Mouse (Mus musculus) embryonic facial prominence, embryonic 15.5 days (tissue): Measurements from ENCODE around the gene Car8. TPM values are rescaled to one million over a fixed set of nuclear protein-coding genes. Genes with fewer than 3 reads are reported as not detected.
"Not testable (repeated sequence)": the region's sequence is repeated elsewhere in the genome, so short reads cannot be mapped to it uniquely, and the experiment has no call there.

Experiments used
- ATAC-seq: fragments of 200-750 bp; cut with Nextera tagmentation; 2 replicates; pipeline ENCODE4 v1.8.0; 2017; ENCODE audit warnings: low read depth, moderate TSS enrichment; ENCODE audit not compliant: insufficient number of reproducible peaks, low FRiP score, low TSS enrichment
- H3K27ac ChIP-seq: fragments of 300-500 bp; sonication (generic); replicated peaks from 2 replicates; pipeline ENCODE4 v1.5.1; 2015; ENCODE audit warnings: mild to moderate bottlenecking, inconsistent platforms
- H3K27me3 ChIP-seq: fragments of 300-500 bp; sonication (generic); 2 replicates; pipeline ENCODE4 v1.6.1; 2015; ENCODE audit warnings: inconsistent platforms
- H3K36me3 ChIP-seq: fragments of 300-500 bp; sonication (generic); 2 replicates; pipeline ENCODE4 v1.6.1; 2015; ENCODE audit warnings: mild to moderate bottlenecking, inconsistent platforms
- H3K4me1 ChIP-seq: fragments of 300-500 bp; sonication (generic); 2 replicates; pipeline ENCODE4 v1.6.1; 2015; ENCODE audit warnings: inconsistent platforms
- H3K4me2 ChIP-seq: fragments of 300-500 bp; sonication (generic); replicated peaks from 2 replicates; pipeline ENCODE4 v1.6.1; 2015; ENCODE audit warnings: mild to moderate bottlenecking, inconsistent platforms
- H3K4me3 ChIP-seq: fragments of 300-500 bp; sonication (generic); replicated peaks from 2 replicates; pipeline ENCODE4 v1.5.1; 2015; ENCODE audit warnings: mild to moderate bottlenecking, inconsistent platforms
- H3K9ac ChIP-seq: fragments of 300-500 bp; sonication (generic); 2 replicates; pipeline ENCODE4 v1.6.1; 2015; ENCODE audit warnings: inconsistent platforms
- H3K9me3 ChIP-seq: fragments of 300-500 bp; sonication (generic); replicated peaks from 2 replicates; pipeline ENCODE4 v1.6.1; 2016; ENCODE audit warnings: inconsistent platforms
- WGBS: fragments of 180-500 bp; shearing (Covaris S2); methylation state at CpG from one replicate; pipeline ENCODE4 v1.1.7; 2015; 5-methylcytosine and 5-hydroxymethylcytosine counted together
- microRNA-seq: library from miRNA; unstranded; fragments of <30 nt; microRNA quantifications from one replicate; pipeline ENCODE4, GENCODE M21; 2016; ENCODE audit warnings: borderline number of aligned reads
- polyA plus RNA-seq: library from polyadenylated mRNA; unstranded; fragments of >200 nt; fragmentation: Nextera tagmentation; extraction: Ambion mirVana; gene quantifications from 2 replicates; pipeline ENCODE4 v1.2.1, GENCODE M21; 2015

Car8 gene
- polyA plus RNA-seq, 1 experiment from 2014 or later, result 4.0 TPM

- no peak for ATAC-seq
- H3K27me3 ChIP-seq, result no peaks in the 10 kb centered on the region
- no peaks in the 10 kb centered on the region for H3K9me3 ChIP-seq
- no peak overlapping the region for H3K27ac ChIP-seq
- H3K4me2 ChIP-seq, result no peak overlapping the region
- 72% methylated on average over 16 of the region's 16 CpGs for WGBS
- H3K36me3 ChIP-seq, result no peaks in the 10 kb centered on the region
- no peaks in the 10 kb centered on the region for H3K4me1 ChIP-seq
- H3K4me3 ChIP-seq, result no peak overlapping the region
- no peak overlapping the region for H3K9ac ChIP-seq
These were observed 128.8 kb downstream of the Car8 start for GRCm38 (mm10) chr4:8109906-8110567.

- Histone ChIP-seq H3K4me3 (no peak overlapping the region), H3K4me2 (no peak overlapping the region), H3K9me3 (no peaks in the 10 kb centered on the region), H3K27ac (no peak overlapping the region), H3K4me1 (no peaks in the 10 kb centered on the region), H3K9ac (no peak overlapping the region), H3K27me3 (no peaks in the 10 kb centered on the region), H3K36me3 (no peaks in the 10 kb centered on the region)
- 75% methylated on average over 3 of the region's 3 CpGs for WGBS
- ATAC-seq, result no peak
These were observed 137.4 kb downstream of the Car8 start for GRCm38 (mm10) chr4:8101466-8101865.

DNA sequence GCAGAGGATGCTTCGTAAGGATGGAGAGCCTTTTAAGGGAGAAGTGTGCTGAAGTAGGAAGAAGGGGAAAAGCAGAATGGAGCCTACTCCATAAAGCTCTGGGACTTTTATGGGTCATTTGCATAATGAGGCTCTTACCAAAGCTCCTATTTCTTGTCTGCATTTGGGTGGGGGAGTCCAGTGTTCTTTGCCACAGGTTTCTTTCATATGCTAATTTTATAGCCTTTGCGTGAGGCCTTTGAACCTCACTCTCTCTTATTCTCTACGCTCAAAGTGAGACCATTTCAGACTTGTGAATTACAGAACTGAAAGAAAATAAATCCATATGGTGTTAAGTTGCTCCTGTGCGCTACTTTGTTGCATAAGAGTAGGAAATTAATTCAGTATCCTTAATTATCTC is 140.8 kb downstream of the Car8 start:
- Histone ChIP-seq H3K9me3 (no peaks in the 10 kb centered on the region), H3K4me3 (no peak overlapping the region), H3K36me3 (no peaks in the 10 kb centered on the region), H3K27me3 (no peaks in the 10 kb centered on the region), H3K9ac (no peak overlapping the region), H3K4me1 (no peaks in the 10 kb centered on the region), H3K4me2 (no peak overlapping the region), H3K27ac (no peak overlapping the region)
- WGBS, result 65% methylated on average over 4 of the region's 4 CpGs
- no peak for ATAC-seq

DNA sequence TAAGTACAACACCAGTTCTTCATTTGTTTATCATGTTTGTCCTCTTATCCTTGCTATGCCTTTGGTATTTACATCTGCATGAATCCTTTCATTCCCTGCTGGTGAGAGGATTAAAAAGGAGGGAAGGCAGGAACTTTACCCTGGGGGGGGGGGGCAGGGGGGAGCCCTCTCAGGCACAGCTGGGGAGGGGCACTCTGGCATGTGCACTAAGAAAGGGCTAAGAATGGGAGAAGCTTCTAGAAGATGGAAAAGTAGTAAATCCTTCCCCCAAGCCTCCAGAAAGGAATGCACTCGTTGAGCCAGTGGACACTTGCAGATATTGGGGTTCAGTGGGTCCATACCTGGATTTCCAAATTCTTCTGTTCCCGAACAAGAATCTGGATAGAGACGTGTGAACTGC is 141.2 kb downstream of the Car8 start:
- WGBS, result 69% methylated on average over 3 of the region's 3 CpGs

GRCm38 (mm10) chr4:8093566-8093965 is 145.3 kb downstream of the Car8 start:
- not testable (repeated sequence) for H3K4me1 ChIP-seq, H3K27ac ChIP-seq, H3K27me3 ChIP-seq, ATAC-seq, H3K4me2 ChIP-seq, H3K9me3 ChIP-seq, H3K36me3 ChIP-seq, H3K4me3 ChIP-seq, H3K9ac ChIP-seq
- 81% methylated on average over 3 of the region's 3 CpGs for WGBS

More for the DNA sequence above, 141.2 kb downstream of the Car8 start:
- ATAC-seq, result no peak
- H3K27me3 ChIP-seq, result no peaks in the 10 kb centered on the region
- no peaks in the 10 kb centered on the region for H3K36me3 ChIP-seq
- no peak overlapping the region for H3K4me3 ChIP-seq
- no peak overlapping the region for H3K4me2 ChIP-seq
- no peaks in the 10 kb centered on the region for H3K4me1 ChIP-seq
- H3K27ac ChIP-seq, result no peak overlapping the region
- no peak overlapping the region for H3K9ac ChIP-seq
- no peaks in the 10 kb centered on the region for H3K9me3 ChIP-seq

Small RNAs within 50 kb of the gene (microRNA-seq; reads per million reads assigned to microRNA genes)
- gene Gm25355, result not detected
